Mouse (Mus musculus): ENCODE measurements around the gene Qrfp.

Qrfp gene

DNA sequence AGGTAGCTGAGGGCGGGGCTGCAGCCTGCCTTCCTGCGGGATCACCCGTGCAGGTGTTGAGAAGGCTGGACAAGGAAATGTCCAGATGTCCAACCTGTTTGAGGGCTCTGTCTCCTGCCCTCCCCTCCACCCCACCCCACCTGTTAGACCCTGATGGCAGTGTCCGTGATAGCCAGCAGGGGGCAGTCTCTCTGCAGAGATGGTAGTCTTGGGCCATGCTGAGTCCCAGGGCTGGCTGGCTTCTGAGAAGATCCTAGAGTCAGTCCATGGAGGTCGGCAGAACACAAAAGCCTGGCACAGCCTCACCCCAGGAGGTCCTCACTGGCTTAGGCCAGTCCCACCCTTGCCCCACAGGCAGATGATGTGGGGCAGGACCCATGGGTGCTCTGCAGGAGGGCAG is 5.0 kb upstream of the Qrfp start:
- in situ Hi-C loops (cut with MboI, MseI) = loop anchor here (5.0 kb wide), 1 partner anchor 107 kb away; no protein-coding TSS in a partner anchor

DNA sequence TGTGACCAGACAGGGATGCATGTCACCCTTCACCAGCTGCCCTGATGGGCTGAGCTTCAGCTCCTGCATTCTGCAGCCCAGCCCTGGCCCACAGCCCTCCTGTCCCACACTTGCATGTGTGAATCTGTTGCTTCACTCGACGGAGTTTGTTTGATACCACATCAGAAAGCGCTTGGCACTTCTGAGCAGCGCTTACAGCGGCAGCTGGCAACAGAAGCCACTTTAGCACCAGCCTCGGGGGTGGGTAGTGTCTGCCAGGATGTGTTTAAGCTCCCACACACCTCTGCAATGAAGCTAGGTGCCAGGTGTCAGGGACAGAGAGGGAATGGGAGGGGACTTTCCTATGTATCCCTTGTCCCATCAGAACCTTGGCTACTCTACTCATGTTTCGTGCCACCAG is 4.3 kb upstream of the Qrfp start:
- in situ Hi-C loops (cut with MboI, MseI) = loop anchor here (5.0 kb wide), 2 partner anchors 73 to 108 kb away; partner anchors contain the start of gene Lamc3

DNA sequence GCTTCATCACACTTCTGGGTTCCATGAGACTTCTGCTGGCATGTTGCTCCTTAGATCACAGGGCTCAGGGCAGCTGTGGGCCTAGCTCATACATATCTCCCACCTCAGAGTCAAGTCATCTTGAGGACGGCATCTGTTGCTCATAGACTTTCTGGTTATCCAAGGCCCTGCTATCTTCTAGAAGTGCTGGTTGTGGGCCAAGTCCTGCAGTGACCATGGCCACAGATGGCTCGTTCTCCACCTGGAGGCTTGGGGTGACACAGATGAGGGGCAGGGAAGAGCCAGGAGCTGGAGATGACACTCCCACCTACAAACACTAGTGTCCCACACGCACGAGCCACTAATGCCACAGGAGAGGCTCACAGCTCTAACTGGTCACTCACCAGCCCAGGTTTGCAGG is 3.3 kb upstream of the Qrfp start:
- in situ Hi-C loops (cut with MboI, MseI) = loop anchor here (5.0 kb wide), 1 partner anchor 74 kb away; the partner anchor contains the start of gene Lamc3

DNA sequence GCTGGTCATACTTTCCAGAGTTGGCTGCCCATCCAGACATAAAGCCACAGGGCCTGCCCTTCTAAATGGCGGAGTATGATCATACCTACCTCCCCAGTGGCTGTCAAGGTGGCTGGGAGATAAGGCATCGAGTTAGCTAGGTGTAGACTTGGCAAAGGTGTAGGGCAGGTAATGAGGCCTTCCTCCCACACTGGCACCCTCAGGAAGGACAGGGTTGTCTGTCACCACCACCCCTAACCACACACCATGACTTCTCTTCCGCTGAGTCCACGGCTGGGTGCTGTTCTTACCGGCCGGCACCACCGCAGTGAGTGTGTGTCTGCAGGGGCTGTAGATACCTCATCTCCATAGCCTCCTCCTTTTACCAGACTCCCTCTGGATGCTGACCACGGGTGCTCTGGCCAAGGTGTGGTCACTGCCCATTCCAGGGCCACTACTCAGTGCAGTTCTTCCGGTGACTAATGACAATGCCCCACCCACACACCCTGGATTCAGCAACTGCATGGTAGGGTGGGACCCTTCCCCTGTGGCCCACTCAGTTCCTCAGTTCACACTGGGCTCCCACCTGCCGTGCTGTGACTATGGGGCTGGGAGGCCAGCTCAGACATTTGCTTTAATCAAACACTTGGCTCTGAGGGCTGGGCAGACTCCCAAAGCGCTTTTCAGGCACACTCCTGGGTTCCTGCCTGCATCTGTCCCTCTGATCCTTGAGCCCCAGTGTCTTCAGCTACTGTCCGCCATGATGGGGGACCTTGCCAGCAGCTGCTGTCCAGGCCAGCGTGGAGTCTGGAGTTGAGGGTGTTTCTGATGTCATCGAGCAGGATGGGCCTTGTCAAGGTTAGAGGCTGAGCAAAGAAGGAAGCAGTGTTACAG is 942 bp upstream of the Qrfp start:
- in situ Hi-C loops (cut with MboI, MseI) = loop anchor here (5.0 kb wide), 1 partner anchor 76 kb away; the partner anchor contains the start of gene Lamc3

DNA sequence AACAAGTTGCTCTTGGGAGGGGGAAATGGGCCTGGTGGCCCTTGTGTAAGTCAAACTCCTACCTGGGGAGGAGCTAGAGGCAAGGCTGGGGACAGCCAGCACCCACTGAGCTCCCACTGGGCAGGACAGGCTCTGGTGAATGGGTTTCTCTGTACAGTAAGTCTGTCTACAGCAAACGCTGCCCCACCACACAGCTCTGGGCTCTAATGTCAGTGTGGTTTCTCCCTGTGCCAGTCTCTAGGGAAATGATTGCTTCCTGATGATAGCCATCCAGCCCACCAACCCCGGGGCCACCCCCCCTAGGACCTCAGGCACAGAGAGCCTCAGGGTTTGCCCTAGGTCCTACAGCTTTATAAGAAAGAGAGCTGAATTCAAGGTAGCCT is 1.0 kb downstream of the Qrfp start:
- in situ Hi-C loops (cut with MboI, MseI) = no loop called here

DNA sequence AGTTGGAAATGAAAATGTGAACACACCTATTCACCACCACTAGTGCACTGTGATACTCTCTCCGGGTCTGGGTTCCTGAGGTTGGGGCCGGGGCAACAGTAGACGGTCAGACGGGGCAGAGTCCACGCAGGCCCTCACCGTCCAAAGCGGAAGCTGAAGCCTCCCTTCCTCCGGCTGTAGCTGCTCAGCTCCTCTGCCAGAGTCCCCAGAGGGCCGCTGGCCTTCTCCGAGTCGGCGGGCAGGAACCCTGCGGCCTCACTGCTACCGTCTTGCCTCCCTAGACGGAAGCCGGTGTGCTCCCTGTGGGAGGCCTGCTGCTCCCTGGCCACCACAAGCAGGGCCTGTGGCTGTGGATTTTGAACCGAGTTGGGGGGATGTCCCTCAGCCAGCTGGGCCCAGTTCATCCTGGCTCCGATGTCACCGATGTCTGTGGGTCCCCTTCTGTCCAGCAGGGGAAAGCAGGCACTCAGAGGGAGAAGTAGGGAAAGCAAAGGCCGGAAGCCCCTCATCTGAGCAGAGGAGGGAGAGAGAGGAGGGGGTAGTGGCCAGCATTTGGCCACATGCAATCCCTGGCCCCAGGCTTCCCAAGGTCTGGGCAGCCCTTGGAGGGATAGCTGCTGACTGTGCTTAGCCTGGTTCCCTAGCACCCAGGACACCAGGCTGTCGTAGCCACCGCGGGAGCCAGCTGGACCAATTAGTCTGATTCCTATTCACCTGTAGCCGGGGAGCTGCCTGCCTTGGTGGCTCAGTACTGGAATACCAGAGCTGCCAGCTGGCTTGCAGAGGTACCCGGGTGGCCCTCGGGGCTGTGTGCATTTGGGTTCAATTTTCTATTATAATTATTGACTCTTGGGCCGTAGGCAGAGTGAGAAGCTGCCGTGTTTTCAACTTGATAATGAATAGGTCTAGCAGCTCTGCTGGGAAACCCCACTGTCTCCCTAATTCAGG is 1.7 kb downstream of the Qrfp start:
- in situ Hi-C loops (cut with MboI, MseI) = no loop called here

DNA sequence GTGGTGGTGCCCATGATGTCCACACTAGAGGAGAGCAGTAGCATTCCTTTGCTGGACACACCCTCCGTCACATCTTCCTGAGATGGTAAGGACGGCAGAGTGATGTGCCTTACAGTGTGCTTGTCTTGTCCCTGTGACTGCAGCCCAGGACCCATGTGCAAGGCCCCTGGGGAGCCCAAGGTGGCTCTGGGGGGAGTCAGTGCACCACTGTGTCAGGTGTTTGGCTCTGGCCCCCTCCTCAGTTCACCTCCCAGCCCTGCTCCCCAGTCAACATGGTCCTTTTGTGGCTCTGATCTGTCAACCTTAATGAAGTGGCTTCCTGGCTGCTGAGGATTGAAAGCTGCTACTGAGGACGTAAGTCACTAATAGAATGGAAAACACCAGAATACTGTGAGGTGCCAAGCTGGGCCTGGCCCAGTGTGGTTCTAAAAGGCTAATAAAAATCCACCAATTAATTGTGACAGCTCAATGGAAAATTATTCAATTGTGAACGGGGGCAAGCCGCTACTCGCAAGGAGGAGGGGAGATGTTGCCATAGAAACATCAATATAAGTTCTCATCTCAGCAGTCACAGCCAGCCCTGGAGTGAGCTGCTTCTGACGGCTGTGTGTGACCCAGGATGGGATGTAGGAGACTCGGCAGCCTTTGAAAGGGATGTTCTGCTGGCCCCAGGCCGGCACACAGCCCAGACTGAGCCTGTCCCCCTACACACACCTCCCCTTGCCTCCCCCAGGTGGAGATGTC is 3.6 kb downstream of the Qrfp start:
- in situ Hi-C loops (cut with MboI, MseI) = no loop called here

DNA sequence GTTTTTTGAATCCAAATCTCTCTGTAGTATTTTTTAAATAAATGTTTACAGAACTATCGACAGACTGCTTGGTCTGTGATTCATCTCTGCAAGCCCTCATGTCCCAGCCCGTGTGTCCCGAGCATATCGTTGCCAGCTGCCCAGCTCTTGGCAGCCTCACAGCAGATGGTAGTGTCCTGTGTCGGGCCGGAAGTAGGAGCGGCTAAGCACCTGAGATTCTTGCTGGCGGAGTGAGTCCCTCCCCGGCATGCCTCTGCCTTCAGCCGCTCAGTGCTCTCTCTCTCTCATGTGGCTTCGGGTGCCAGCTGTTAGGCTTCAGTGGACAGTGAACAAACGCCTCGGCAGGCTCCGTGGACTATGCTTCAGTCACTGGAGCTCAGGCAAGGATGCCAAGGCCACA is 6.9 kb downstream of the Qrfp start:
- in situ Hi-C loops (cut with MboI, MseI) = no loop called here

DNA sequence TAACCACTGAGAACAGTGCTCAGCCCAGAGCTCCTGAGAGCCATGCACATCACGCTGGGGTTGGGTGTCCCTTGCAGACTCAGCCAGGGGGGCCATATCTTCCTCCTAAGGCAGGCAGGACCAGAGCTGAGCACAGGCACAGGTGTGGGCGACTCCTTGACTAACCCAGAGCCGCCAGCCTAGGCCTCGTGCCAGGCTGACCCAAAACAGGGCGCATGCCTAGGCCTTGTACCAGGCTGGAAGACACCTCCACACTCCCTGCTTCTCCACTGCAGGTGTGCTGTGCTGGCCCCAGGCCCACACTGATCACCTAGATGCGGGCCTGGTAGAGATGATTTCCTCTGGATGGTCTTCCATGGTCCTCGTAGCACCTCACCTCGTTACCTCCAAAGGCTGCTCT is 7.6 kb downstream of the Qrfp start:
- in situ Hi-C loops (cut with MboI, MseI) = no loop called here

DNA sequence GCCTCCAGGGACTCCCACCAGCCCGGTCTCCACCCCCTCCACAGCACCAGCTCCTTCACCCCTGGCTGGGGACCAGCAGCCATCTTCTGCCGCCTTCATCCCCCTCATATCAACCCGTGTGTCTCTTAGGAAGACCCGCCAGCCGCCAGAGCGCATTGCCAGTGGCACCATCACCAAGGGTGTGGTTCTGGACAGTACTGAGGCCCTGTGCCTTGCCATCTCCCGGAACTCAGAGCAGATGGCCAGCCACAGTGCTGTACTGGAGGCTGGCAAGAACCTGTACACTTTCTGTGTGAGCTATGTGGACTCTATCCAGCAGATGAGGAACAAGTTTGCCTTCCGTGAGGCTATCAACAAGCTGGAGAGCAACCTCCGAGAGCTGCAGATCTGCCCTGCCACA is 9.0 kb downstream of the Qrfp start:
- in situ Hi-C loops (cut with MboI, MseI) = no loop called here

DNA sequence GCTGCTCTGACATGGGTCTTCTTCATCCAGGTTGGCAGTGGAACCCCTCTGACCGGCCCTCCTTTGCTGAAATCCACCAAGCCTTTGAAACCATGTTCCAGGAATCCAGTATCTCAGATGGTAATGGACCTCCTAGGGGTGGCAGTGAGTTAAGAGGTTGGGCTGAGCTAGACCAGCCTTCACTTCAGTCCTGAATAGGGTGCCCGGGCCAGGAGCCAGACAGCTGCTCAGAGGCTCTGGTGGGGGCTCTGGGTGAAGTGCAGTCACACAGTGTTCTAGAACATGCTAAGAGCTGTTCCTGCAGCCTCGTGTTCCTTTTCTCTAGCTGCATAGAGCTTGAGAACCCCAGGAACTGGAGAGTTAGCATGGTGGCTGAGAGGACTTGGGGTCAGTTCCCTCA is 13.4 kb downstream of the Qrfp start:
- in situ Hi-C loops (cut with MboI, MseI) = no loop called here

DNA sequence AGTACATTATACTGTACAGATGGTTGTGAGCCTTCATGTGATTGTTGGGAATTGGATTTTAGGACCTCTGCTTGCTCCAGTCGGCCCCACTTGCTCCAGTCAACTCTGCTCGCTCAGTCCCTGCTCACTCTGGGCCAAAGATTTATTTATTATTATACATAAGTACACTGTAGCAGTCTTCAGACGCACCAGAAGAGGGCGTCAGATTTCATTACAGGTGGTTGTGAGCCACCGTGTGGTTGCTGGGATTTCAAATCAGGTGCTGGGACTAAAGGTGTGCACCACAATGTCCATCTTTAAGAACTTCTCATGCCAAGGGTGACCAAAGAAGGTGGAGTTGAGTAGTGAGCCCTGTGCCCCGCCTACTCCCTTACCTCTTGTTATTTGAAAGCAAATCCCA is 17.8 kb downstream of the Qrfp start:
- in situ Hi-C loops (cut with MboI, MseI) = no loop called here

DNA sequence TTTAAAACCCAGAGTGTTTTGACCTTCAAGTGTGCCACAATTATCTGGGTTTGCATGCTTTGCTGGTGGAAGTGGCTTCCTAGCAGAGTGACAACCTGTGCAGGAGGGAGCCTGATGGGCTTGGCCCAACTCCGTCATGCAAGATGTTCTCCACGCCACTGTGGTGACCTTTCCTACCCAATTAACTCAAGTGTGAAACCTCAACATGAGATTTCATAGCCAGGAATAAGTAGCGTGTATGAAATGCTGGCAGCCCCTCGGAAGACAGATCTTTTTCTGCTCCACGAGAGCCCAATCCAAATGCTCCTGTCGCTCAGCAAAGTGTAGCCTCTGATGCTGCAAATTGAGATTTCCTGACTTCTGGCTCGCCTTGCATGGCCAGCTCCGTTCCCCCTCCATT is 19.1 kb downstream of the Qrfp start:
- in situ Hi-C loops (cut with MboI, MseI) = no loop called here

DNA sequence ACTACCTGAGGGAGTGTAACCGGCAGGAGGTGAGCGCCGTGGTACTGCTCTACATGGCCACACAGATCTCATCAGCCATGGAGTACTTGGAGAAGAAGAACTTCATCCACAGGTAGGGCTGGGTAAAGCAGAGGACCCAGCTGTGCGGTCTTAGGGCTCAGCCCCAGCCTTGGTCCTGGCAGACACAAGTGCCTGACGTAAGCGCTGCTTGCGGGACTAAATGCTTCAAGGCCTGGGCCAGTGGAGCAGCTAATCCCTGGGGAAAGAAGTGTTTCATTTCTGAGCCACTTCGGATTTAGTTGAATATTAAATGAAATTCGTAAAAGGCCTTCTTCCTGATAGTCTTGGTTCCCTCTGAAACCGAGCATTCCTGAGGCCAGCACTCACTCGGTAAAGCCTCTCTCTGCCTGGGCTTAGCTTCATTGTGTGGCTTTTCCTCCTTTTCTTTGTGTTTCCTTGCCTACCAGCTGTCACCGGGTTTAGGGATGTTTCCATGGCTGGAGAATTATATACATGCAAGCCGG is 19.6 kb downstream of the Qrfp start:
- in situ Hi-C loops (cut with MboI, MseI) = no loop called here

DNA sequence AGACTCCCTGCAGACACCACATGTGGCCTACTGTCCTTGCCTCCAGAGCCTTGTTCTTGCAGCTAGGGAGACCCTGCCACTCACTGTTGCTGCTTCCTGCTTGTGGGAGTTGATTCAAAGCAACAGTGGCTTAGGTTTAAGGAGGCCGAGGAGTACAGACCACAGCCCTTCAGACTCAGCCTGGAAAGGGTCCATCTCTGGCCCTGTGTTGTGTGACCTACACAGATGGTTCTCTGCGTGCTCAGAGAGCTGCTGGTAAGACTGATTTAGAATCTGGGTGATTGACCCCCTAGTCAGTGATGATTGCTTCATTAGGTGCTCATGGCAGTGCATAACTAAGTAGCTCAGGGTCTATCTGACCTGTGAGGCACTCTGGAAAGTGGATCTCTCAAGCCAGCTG is 21.2 kb downstream of the Qrfp start:
- in situ Hi-C loops (cut with MboI, MseI) = loop anchor here (5.0 kb wide), 1 partner anchor 102 kb away; the partner anchor contains the start of gene Abl1

DNA sequence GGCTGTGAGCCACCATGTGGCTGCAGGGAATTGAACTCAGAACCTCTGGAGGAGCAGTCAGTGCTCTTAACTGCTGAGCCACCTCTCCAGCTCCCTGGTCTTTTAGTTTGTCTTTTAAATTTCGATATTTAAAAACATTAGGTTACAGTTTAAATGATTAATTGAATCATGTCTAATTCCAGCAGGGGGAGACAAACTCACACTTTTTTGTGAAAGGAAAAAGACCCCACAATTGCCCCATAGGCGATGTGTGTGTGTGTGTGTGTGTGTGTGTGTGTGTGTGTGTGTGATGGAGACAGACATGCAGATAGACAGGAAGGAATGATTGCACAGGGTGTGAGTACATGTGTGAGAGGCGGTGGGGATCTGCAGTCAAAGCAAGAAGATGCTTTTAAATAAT is 22.2 kb downstream of the Qrfp start:
- in situ Hi-C loops (cut with MboI, MseI) = loop anchor here (5.0 kb wide), 1 partner anchor 101 kb away; the partner anchor contains the start of gene Abl1

DNA sequence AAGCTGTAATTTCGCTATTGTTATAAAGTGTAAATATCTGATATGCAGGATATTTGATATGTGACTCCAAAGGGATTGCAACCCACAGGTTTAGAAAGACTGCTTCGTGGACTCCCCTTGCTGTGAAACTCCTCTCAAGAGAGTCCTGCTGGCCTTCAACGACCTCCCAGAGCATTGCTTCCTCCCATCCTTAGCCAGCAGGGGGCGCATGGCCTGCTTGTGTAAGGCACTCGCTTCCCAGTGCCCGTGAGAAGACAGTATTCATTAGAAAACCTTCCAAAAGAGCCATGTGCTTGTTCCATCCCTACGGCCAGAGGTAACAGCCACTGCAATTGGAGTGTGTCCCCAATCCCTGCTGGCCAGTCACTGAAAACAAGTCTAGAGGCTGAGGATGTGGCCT is 23.4 kb downstream of the Qrfp start:
- in situ Hi-C loops (cut with MboI, MseI) = loop anchor here (5.0 kb wide), 1 partner anchor 100 kb away; the partner anchor contains the start of gene Abl1

DNA sequence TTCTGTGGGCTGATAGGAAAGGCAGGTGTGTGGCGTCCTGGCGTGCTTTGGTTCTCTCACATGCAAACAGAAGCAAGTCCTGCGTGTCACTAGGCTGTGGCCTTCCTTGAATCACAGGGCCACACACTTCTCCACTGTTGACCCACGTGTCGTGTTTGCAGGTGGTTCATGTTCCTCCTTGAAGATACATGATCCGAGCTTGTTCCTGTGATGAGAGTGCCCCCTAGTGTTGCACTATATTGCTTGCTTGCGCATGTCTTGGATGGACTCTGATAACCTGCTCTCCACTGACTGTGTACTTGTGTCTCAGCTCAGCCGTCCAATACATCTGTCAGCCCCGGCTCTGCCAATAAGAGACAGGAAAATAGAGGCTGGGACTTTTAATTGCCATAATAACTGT is 25.3 kb downstream of the Qrfp start:
- in situ Hi-C loops (cut with MboI, MseI) = loop anchor here (5.0 kb wide), 1 partner anchor 98 kb away; the partner anchor contains the start of gene Abl1

DNA sequence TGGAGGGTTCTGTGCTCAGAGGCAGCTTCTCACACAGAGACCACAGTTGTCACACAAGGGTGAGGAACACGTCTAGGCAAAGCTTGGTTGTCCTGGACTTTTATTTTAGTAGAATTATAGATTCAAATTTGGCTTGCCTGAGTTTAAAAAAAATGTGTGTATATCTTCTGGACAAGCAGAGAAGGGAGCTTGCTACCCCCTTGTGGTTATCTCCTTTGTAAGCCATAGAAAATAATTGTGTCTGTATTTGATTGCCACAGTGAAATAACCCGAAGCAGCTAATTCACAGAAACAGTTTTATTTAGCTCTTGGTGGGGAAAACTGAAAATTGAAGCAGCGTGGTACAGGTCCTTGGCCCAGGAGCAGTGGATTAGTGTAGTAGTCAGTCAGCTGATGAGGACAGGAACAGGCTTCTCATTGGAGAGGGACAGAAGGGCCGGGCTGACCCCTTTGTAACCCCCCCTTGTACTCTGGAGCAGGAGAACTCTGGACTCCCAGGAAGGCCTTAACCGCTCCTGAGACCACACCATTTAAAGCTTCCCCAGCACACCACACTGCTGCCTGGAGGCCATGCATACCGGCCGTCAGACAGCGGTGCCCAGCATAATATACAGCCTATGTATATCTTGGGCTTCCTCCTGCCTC is 27.3 kb downstream of the Qrfp start:
- in situ Hi-C loops (cut with MboI, MseI) = no loop called here

DNA sequence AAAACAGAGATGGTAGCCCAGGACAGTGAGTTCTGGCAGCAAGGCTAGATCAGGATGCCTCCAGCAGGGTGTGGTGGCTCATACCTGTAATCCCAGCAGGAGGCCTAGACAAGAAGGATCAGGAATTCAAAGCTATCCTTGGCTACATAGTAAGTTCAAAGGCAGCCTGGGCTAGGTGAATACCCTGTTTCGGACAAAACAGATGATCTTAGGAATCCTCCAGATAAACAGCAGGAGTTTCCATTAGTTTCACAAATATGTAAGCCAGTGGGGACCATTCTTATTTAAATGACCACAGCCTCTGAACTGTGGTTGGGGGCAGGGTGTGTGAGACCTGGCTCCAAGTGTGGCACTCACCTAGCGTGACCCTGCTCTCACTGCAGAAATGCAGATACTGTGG is 31.1 kb downstream of the Qrfp start:
- in situ Hi-C loops (cut with MboI, MseI) = no loop called here

DNA sequence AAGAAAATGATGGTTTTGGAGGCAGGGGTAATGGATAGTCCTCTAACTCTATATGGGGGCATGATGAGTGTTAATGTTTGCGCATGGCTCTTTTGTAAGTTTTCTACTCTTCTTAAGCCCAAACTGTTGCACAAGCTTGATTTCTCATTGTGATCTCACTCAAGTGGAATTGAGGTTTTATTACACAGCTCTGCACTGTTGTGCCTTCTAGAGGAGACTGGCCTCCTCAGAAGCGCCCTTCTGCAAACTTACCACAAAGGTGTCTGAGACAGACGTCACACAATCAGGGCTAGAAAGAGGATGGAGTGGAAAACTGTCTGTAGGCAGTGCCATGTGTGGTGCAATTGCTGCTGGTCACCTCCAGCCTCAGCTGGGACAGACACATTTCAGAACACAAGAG is 33.9 kb downstream of the Qrfp start:
- in situ Hi-C loops (cut with MboI, MseI) = no loop called here

Data from T-helper 1 cell (primary cell).